Mouse (Mus musculus) stomach, embryonic 15.5 days (tissue): ENCODE measurements around the gene Adk. TPM values are rescaled to one million over a fixed set of nuclear protein-coding genes. Genes with fewer than 3 reads are reported as not detected.

Source experiments
- ATAC-seq: fragments of 200-750 bp; cut with Nextera tagmentation; 2 replicates; pipeline ENCODE4 v1.8.0; 2017; ENCODE audit warnings: low read depth, moderate number of reproducible peaks, moderate TSS enrichment; ENCODE audit not compliant: insufficient read depth, low FRiP score
- H3K27ac ChIP-seq: fragments of 300-500 bp; sonication (generic); 2 replicates; pipeline ENCODE4 v1.5.1; 2015; ENCODE audit warnings: mild to moderate bottlenecking, inconsistent platforms
- H3K27me3 ChIP-seq: fragments of 300-500 bp; sonication (generic); replicated peaks from 2 replicates; pipeline ENCODE4 v1.6.1; 2015; ENCODE audit warnings: inconsistent platforms
- H3K36me3 ChIP-seq: fragments of 300-500 bp; sonication (generic); 2 replicates; pipeline ENCODE4 v1.6.1; 2015; ENCODE audit warnings: inconsistent platforms
- H3K4me1 ChIP-seq: fragments of 300-500 bp; sonication (generic); 2 replicates; pipeline ENCODE4 v1.6.1; 2015; ENCODE audit warnings: inconsistent platforms
- H3K4me2 ChIP-seq: fragments of 300-500 bp; sonication (generic); 2 replicates; pipeline ENCODE4 v1.6.1; 2015; ENCODE audit warnings: mild to moderate bottlenecking, inconsistent platforms
- H3K4me3 ChIP-seq: fragments of 300-500 bp; sonication (generic); replicated peaks from 2 replicates; pipeline ENCODE4 v1.5.1; 2015; ENCODE audit warnings: inconsistent platforms
- H3K9ac ChIP-seq: fragments of 300-500 bp; sonication (generic); 2 replicates; pipeline ENCODE4 v1.6.1; 2015; ENCODE audit warnings: inconsistent platforms
- H3K9me3 ChIP-seq: fragments of 300-500 bp; sonication (generic); 2 replicates; pipeline ENCODE4 v1.6.1; 2016; ENCODE audit warnings: inconsistent platforms
- WGBS: fragments of 180-500 bp; shearing (Covaris S2); methylation state at CpG from one replicate; pipeline ENCODE4 v1.1.7; 2015; 5-methylcytosine and 5-hydroxymethylcytosine counted together
- polyA plus RNA-seq: library from polyadenylated mRNA; unstranded; fragments of >200 nt; fragmentation: Nextera tagmentation; extraction: Ambion mirVana; gene quantifications from 2 replicates; pipeline ENCODE4 v1.2.1, GENCODE M21; 2015

The Adk gene
- polyA plus RNA-seq, 1 experiment from 2014 or later, result 167 TPM

GRCm38 (mm10) chr14:21241105-21241504 lies 188.7 kb downstream of the Adk start:
- Histone ChIP-seq H3K4me3 (no peak overlapping the region), H3K27me3 (no peaks in the 10 kb centered on the region), H3K9me3 (no peaks in the 10 kb centered on the region), H3K4me1 (no peaks in the 10 kb centered on the region), H3K36me3 (no peaks in the 10 kb centered on the region), H3K27ac (no peak overlapping the region), H3K9ac (no peak overlapping the region), H3K4me2 (no peak overlapping the region)
- 63% methylated on average over 5 of the region's 5 CpGs for WGBS
- no peak for ATAC-seq

- 84% methylated on average over 5 of the region's 5 CpGs for WGBS
- no peaks in the 10 kb centered on the region for H3K27me3 ChIP-seq
- no peaks in the 10 kb centered on the region for H3K4me1 ChIP-seq
- no peak for ATAC-seq
- no peak overlapping the region for H3K4me2 ChIP-seq
- no peak overlapping the region for H3K27ac ChIP-seq
- H3K36me3 ChIP-seq, result no peaks in the 10 kb centered on the region
- no peak overlapping the region for H3K4me3 ChIP-seq
- no peak overlapping the region for H3K9ac ChIP-seq
- no peaks in the 10 kb centered on the region for H3K9me3 ChIP-seq
These were observed 199.0 kb downstream of the Adk start for GRCm38 (mm10) chr14:21251386-21251785.

- peak; percentile 43; the same call in 1 of the 2 replicates for ATAC-seq
- H3K4me2 ChIP-seq, result no peak overlapping the region
- no peak overlapping the region for H3K9ac ChIP-seq
- peak overlapping the region; percentile 3; the same call in 1 of the 2 replicates for H3K27ac ChIP-seq
- H3K27me3 ChIP-seq, result no peaks in the 10 kb centered on the region
- no peaks in the 10 kb centered on the region for H3K4me1 ChIP-seq
- no peak overlapping the region for H3K4me3 ChIP-seq
- no peaks in the 10 kb centered on the region for H3K9me3 ChIP-seq
- H3K36me3 ChIP-seq, result no peaks in the 10 kb centered on the region
- 40% methylated on average over 7 of the region's 7 CpGs for WGBS
These were observed 200.0 kb downstream of the Adk start for GRCm38 (mm10) chr14:21252326-21252886.

- Histone ChIP-seq H3K9ac (no peak overlapping the region), H3K27me3 (no peaks in the 10 kb centered on the region), H3K9me3 (no peaks in the 10 kb centered on the region), H3K4me2 (no peak overlapping the region), H3K4me3 (no peak overlapping the region), H3K36me3 (no peaks in the 10 kb centered on the region), H3K4me1 (no peaks in the 10 kb centered on the region), H3K27ac (no peak overlapping the region)
- no peak for ATAC-seq
- 57% methylated on average over 5 of the region's 5 CpGs for WGBS
These were observed 201.1 kb downstream of the Adk start for GRCm38 (mm10) chr14:21253321-21253992.

- H3K9me3 ChIP-seq, result no peaks in the 10 kb centered on the region
- H3K36me3 ChIP-seq, result no peaks in the 10 kb centered on the region
- no peak overlapping the region for H3K27ac ChIP-seq
- 70% methylated on average over 2 of the region's 2 CpGs for WGBS
- no peaks in the 10 kb centered on the region for H3K4me1 ChIP-seq
- ATAC-seq, result no peak
- H3K9ac ChIP-seq, result no peak overlapping the region
- H3K4me2 ChIP-seq, result no peak overlapping the region
- no peak overlapping the region for H3K4me3 ChIP-seq
- no peaks in the 10 kb centered on the region for H3K27me3 ChIP-seq
These were observed 201.6 kb downstream of the Adk start for GRCm38 (mm10) chr14:21253993-21254339.

GRCm38 (mm10) chr14:21268229-21268628 lies 215.9 kb downstream of the Adk start:
- H3K4me2 ChIP-seq, result no peak overlapping the region
- H3K9me3 ChIP-seq, result no peaks in the 10 kb centered on the region
- H3K27me3 ChIP-seq, result no peaks in the 10 kb centered on the region
- no peaks in the 10 kb centered on the region for H3K4me1 ChIP-seq
- no peak overlapping the region for H3K27ac ChIP-seq
- 91% methylated on average over 8 of the region's 8 CpGs for WGBS
- no peak for ATAC-seq
- H3K9ac ChIP-seq, result no peak overlapping the region
- no peak overlapping the region for H3K4me3 ChIP-seq
- no peaks in the 10 kb centered on the region for H3K36me3 ChIP-seq

- Histone ChIP-seq H3K27me3 (no peaks in the 10 kb centered on the region), H3K9me3 (no peaks in the 10 kb centered on the region), H3K36me3 (no peaks in the 10 kb centered on the region), H3K4me1 (no peaks in the 10 kb centered on the region), H3K4me3 (no peak overlapping the region), H3K27ac (no peak overlapping the region), H3K4me2 (no peak overlapping the region), H3K9ac (no peak overlapping the region)
- 63% methylated on average over 4 of the region's 4 CpGs for WGBS
- peak; percentile 60 for ATAC-seq
These were observed 219.1 kb downstream of the Adk start for GRCm38 (mm10) chr14:21271472-21271871.

GRCm38 (mm10) chr14:21275786-21276185 lies 223.4 kb downstream of the Adk start:
- Histone ChIP-seq H3K36me3 (no peaks in the 10 kb centered on the region), H3K4me1 (no peaks in the 10 kb centered on the region), H3K9me3 (no peaks in the 10 kb centered on the region), H3K27ac (no peak overlapping the region), H3K27me3 (no peaks in the 10 kb centered on the region), H3K4me2 (no peak overlapping the region), H3K9ac (no peak overlapping the region), H3K4me3 (no peak overlapping the region)
- no peak for ATAC-seq
- 78% methylated on average over 1 of the region's 1 CpGs for WGBS

- no peak overlapping the region for H3K27ac ChIP-seq
- no peak overlapping the region for H3K4me3 ChIP-seq
- no peak for ATAC-seq
- H3K36me3 ChIP-seq, result no peaks in the 10 kb centered on the region
- no peaks in the 10 kb centered on the region for H3K9me3 ChIP-seq
- no peak overlapping the region for H3K4me2 ChIP-seq
- WGBS, result 90% methylated on average over 2 of the region's 2 CpGs
- H3K27me3 ChIP-seq, result no peaks in the 10 kb centered on the region
- no peaks in the 10 kb centered on the region for H3K4me1 ChIP-seq
- H3K9ac ChIP-seq, result no peak overlapping the region
These were observed 225.9 kb downstream of the Adk start for GRCm38 (mm10) chr14:21278290-21278689.

- H3K27ac ChIP-seq, result no peak overlapping the region
- no peaks in the 10 kb centered on the region for H3K9me3 ChIP-seq
- no peak overlapping the region for H3K4me3 ChIP-seq
- WGBS, result 53% methylated on average over 6 of the region's 6 CpGs
- no peak for ATAC-seq
- H3K9ac ChIP-seq, result no peak overlapping the region
- no peaks in the 10 kb centered on the region for H3K4me1 ChIP-seq
- no peak overlapping the region for H3K4me2 ChIP-seq
- H3K36me3 ChIP-seq, result no peaks in the 10 kb centered on the region
- H3K27me3 ChIP-seq, result no peaks in the 10 kb centered on the region
These were observed 226.6 kb downstream of the Adk start for GRCm38 (mm10) chr14:21278907-21279535.

- no peaks in the 10 kb centered on the region for H3K36me3 ChIP-seq
- 65% methylated on average over 3 of the region's 3 CpGs for WGBS
- H3K27ac ChIP-seq, result no peak overlapping the region
- H3K9ac ChIP-seq, result no peak overlapping the region
- no peak for ATAC-seq
- H3K27me3 ChIP-seq, result no peaks in the 10 kb centered on the region
- H3K4me1 ChIP-seq, result no peaks in the 10 kb centered on the region
- H3K4me3 ChIP-seq, result no peak overlapping the region
- no peaks in the 10 kb centered on the region for H3K9me3 ChIP-seq
- H3K4me2 ChIP-seq, result no peak overlapping the region
These were observed 228.1 kb downstream of the Adk start for GRCm38 (mm10) chr14:21280451-21280850.

- Histone ChIP-seq H3K9ac (no peak overlapping the region), H3K4me1 (no peaks in the 10 kb centered on the region), H3K4me2 (no peak overlapping the region), H3K36me3 (no peaks in the 10 kb centered on the region), H3K27me3 (no peaks in the 10 kb centered on the region), H3K9me3 (no peaks in the 10 kb centered on the region), H3K27ac (no peak overlapping the region), H3K4me3 (no peak overlapping the region)
- 81% methylated on average over 4 of the region's 4 CpGs for WGBS
- ATAC-seq, result no peak
These were observed 229.1 kb downstream of the Adk start for GRCm38 (mm10) chr14:21281506-21281905.
